Mouse (Mus musculus): ENCODE measurements around the gene Lpp.

GRCm38 (mm10) chr16:24473966-24474365 is 80.7 kb downstream of the Lpp start:
- no peak for TF ChIP-seq CTCF (IDR thresholded peaks at IDR 0.05; ENCODE audit: low read depth, low read length)
- TF ChIP-seq GATA1 (IDR thresholded peaks at IDR 0.05; ENCODE audit: borderline replicate concordance, low read length): no peak
- no peak for TF ChIP-seq GATA2 (IDR thresholded peaks at IDR 0.05; ENCODE audit: borderline replicate concordance, low read depth, low read length)
- no peak for TF ChIP-seq POLR2AphosphoS5 (IDR thresholded peaks at IDR 0.05; ENCODE audit: insufficient replicate concordance, low read depth, low read length)
